Mouse (Mus musculus) G1E (cell line): ENCODE data around the gene Srr.

Experiments
- CTCF ChIP-seq: IDR thresholded peaks from 2 replicates; pipeline ENCODE4 v1.5.1; 2012; ENCODE audit warnings: low read depth, low read length, inconsistent platforms, mixed read lengths
- POLR2AphosphoS5 ChIP-seq: IDR thresholded peaks from 2 replicates; pipeline ENCODE4 v1.6.1; 2012; ENCODE audit warnings: low read depth, low read length, inconsistent platforms; ENCODE audit not compliant: insufficient replicate concordance

GRCm38 (mm10) chr11:74930391-74930790 lies 4.6 kb upstream of the Srr start:
- TF ChIP-seq CTCF = no peak
- TF ChIP-seq POLR2AphosphoS5 = no peak
